Mouse (Mus musculus) large intestine, adult 2 months (tissue): ENCODE data around the gene Rimbp2. TPM values are rescaled to one million over a fixed set of nuclear protein-coding genes. Genes with fewer than 3 reads are reported as not detected.
"Not testable (repeated sequence)": the region's sequence is repeated elsewhere in the genome, so short reads cannot be mapped to it uniquely, and the experiment has no call there.

ENCODE experiments used
- DNase-seq: peaks from one replicate; pipeline ENCODE4 v3.0.0-alpha.2; 2012; ENCODE audit warnings: low read depth, low spot score
- WGBS: fragments of 180-500 bp; shearing (Covaris S2); methylation state at CpG from one replicate; pipeline ENCODE4 v1.1.7; 2018; 5-methylcytosine and 5-hydroxymethylcytosine counted together
- polyA plus RNA-seq: library from polyadenylated mRNA; depleted of rRNA; stranded (reverse); fragments of >200 nt; gene quantifications from 2 replicates; pipeline ENCODE4 v1.2.3, GENCODE M21; 2012; rRNA removed

Rimbp2 gene
- polyA plus RNA-seq, result 1.1 and 1.8 TPM in 2 replicates

- DNase-seq, result no peak
- 15% methylated on average over 17 of the region's 17 CpGs for WGBS
These were observed at the start of gene Rimbp2 for GRCm38 (mm10) chr5:128953278-128954070. Gene Rimbp2, minus strand, starts transcription at chr5:128953486.

- WGBS, result 48% methylated on average over 14 of the region's 14 CpGs
- no peak for DNase-seq
These were observed 49.3 kb upstream of the Rimbp2 start for GRCm38 (mm10) chr5:129002571-129003011.

GRCm38 (mm10) chr5:129000706-129001468, 47.6 kb upstream of the Rimbp2 start:
- no peak for DNase-seq

GRCm38 (mm10) chr5:128987141-128987954, 34.1 kb upstream of the Rimbp2 start:
- DNase-seq, result no peak
- WGBS, result 83% methylated on average over 19 of the region's 19 CpGs

More at GRCm38 (mm10) chr5:129000706-129001468, 47.6 kb upstream of the Rimbp2 start:
- WGBS, result 56% methylated on average over 8 of the region's 8 CpGs

- 88% methylated on average over 13 of the region's 13 CpGs for WGBS
These were observed 32.7 kb upstream of the Rimbp2 start for GRCm38 (mm10) chr5:128985946-128986345.

GRCm38 (mm10) chr5:128984536-128984935, 31.2 kb upstream of the Rimbp2 start:
- WGBS, result 87% methylated on average over 6 of the region's 6 CpGs
- no peak for DNase-seq

More at GRCm38 (mm10) chr5:128985946-128986345, 32.7 kb upstream of the Rimbp2 start:
- no peak for DNase-seq

- WGBS, result 21% methylated on average over 12 of the region's 12 CpGs
- DNase-seq, result peak; percentile 19
These were observed 28.3 kb upstream of the Rimbp2 start for GRCm38 (mm10) chr5:128981607-128982006.

- 67% methylated on average over 7 of the region's 7 CpGs for WGBS
- no peak for DNase-seq
These were observed 27.6 kb upstream of the Rimbp2 start for GRCm38 (mm10) chr5:128980857-128981256.

GRCm38 (mm10) chr5:128978957-128979356, 25.7 kb upstream of the Rimbp2 start:
- 97% methylated on average over 7 of the region's 7 CpGs for WGBS
- no peak for DNase-seq

- DNase-seq, result not testable (repeated sequence)
- 90% methylated on average over 1 of the region's 1 CpGs for WGBS
These were observed 24.2 kb upstream of the Rimbp2 start for GRCm38 (mm10) chr5:128977466-128977865.

GRCm38 (mm10) chr5:128976266-128976665, 23.0 kb upstream of the Rimbp2 start:
- 30% methylated on average over 4 of the region's 4 CpGs for WGBS
- DNase-seq, result no peak

- 17% methylated on average over 14 of the region's 14 CpGs for WGBS
- peak; percentile 36 for DNase-seq
These were observed 18.0 kb upstream of the Rimbp2 start for GRCm38 (mm10) chr5:128971298-128971697.

GRCm38 (mm10) chr5:128970878-128971277, 17.6 kb upstream of the Rimbp2 start:
- DNase-seq, result no peak
- 58% methylated on average over 10 of the region's 10 CpGs for WGBS

- DNase-seq, result no peak
- 40% methylated on average over 4 of the region's 4 CpGs for WGBS
These were observed 11.1 kb upstream of the Rimbp2 start for GRCm38 (mm10) chr5:128964353-128964752.

- 89% methylated on average over 3 of the region's 3 CpGs for WGBS
- no peak for DNase-seq
These were observed 5.6 kb upstream of the Rimbp2 start for GRCm38 (mm10) chr5:128958916-128959315.

- 84% methylated on average over 5 of the region's 5 CpGs for WGBS
- not testable (repeated sequence) for DNase-seq
These were observed 1.1 kb upstream of the Rimbp2 start for GRCm38 (mm10) chr5:128954371-128954770.

- 2% methylated on average over 35 of the region's 35 CpGs for WGBS
- no peak for DNase-seq
These were observed 743 bp downstream of the Rimbp2 start for GRCm38 (mm10) chr5:128952291-128953195.

GRCm38 (mm10) chr5:128951472-128951871, 1.8 kb downstream of the Rimbp2 start:
- no peak for DNase-seq
- WGBS, result 56% methylated on average over 4 of the region's 4 CpGs

- no peak for DNase-seq
- 70% methylated on average over 5 of the region's 5 CpGs for WGBS
These were observed 6.2 kb downstream of the Rimbp2 start for GRCm38 (mm10) chr5:128947093-128947492.
